Mouse (Mus musculus): Measurements from ENCODE around the gene Cela2a.

DNA sequence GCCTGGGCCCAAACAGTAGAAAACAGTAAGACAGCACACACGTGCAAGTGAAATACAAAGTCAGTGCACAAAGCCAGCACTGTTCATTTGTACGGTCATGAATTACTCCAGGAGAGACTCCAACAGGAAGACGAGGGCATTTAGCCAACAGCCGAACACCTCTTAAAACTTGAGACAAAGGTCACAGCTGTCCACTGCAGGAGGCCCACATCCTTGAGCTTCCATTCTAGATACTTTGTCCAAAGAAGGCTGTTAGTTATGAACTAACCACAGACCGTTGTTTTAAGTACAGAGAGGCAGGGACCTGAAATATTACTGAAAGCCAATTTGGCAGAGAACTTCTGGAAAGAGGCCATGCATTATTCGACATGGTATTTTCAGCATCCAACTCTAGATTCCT is 38.9 kb downstream of the Cela2a start:
- no peak for TF ChIP-seq CTCF (IDR thresholded peaks at IDR 0.05)
- no peak for TF ChIP-seq POLR2A (IDR thresholded peaks at IDR 0.05; ENCODE audit: insufficient read depth, low read depth, low read length)
- no peak for TF ChIP-seq EP300 (IDR thresholded peaks at IDR 0.05; ENCODE audit: insufficient read depth, low read depth, low read length)
